Comparison of ENCODE assay signal across 8 mouse cellular contexts in genomic region chr15:101224977-101225376, GRCm38 (mm10). TPM values are rescaled to one million over a fixed set of nuclear protein-coding genes. Genes with fewer than 3 reads are reported as not detected.
DNase-seq lines count a peak whose midpoint lies in the region; ATAC-seq and TF ChIP-seq lines count a peak whose summit lies in the region.

No protein-coding gene starts in this region.

- DNase-seq in CD4-positive, CD25-positive, alpha-beta regulatory T cell, adult 2 months (ENCODE audit: low read depth, low spot score), result peak; percentile 62
- DNase-seq in hindbrain, embryonic 10.5 days (ENCODE audit: low spot score), result peak; percentile 33
- peak; percentile 58 for DNase-seq in naive thymus-derived CD4-positive, alpha-beta T cell, adult 2 months (ENCODE audit: low read depth)
- no peak for DNase-seq in right cerebral cortex, postnatal 4 days
- no peak for DNase-seq in adrenal gland, postnatal 10 days
- no peak for DNase-seq in left cerebral cortex, adult 9 months (ENCODE audit: low spot score in 2 of 2)

- TF ChIP-seq POLR2A in bone marrow macrophage, adult 2 months (IDR thresholded peaks at IDR 0.05; ENCODE audit: borderline replicate concordance, low read depth, low read length), result no peak

- peaks cover 17% of the 10 kb centered on the region for H3K36me3 ChIP-seq in hindbrain, embryonic 10.5 days
- H3K36me3 ChIP-seq in limb, embryonic 15.5 days, result peaks cover 13% of the 10 kb centered on the region

- no peak overlapping the region for H3K27ac ChIP-seq in bone marrow macrophage, adult 2 months (ENCODE audit: insufficient read depth, low read depth, low read length)
- H3K27ac ChIP-seq in hindbrain, embryonic 10.5 days, result peak overlapping the region; percentile 87
- peak overlapping the region; percentile 91 for H3K27ac ChIP-seq in limb, embryonic 15.5 days

- peak overlapping the region; percentile 87 for H3K4me2 ChIP-seq in limb, embryonic 15.5 days

- H3K9ac ChIP-seq in limb, embryonic 15.5 days, result peak overlapping the region; percentile 61

- peaks cover 18% of the 10 kb centered on the region for H3K4me1 ChIP-seq in bone marrow macrophage, adult 2 months (ENCODE audit: control insufficient read depth, insufficient read depth, low read length)
- peaks cover 79% of the 10 kb centered on the region for H3K4me1 ChIP-seq in hindbrain, embryonic 10.5 days (replicated peaks)
- H3K4me1 ChIP-seq in limb, embryonic 15.5 days, result peaks cover 86% of the 10 kb centered on the region

- ATAC-seq in limb, embryonic 15.5 days (ENCODE audit: insufficient number of reproducible peaks, low FRiP score, low TSS enrichment, low read depth), result no peak

- no peaks in the 10 kb centered on the region for H3K9me3 ChIP-seq in hindbrain, embryonic 10.5 days
- H3K9me3 ChIP-seq in limb, embryonic 15.5 days, result no peaks in the 10 kb centered on the region

- no peak for TF ChIP-seq CTCF in bone marrow macrophage, adult 2 months (IDR thresholded peaks at IDR 0.05; ENCODE audit: low read depth, low read length)

- peak overlapping the region; percentile 87 for H3K4me3 ChIP-seq in bone marrow macrophage, adult 2 months (ENCODE audit: insufficient read depth, low read length)
- peak overlapping the region; percentile 79 for H3K4me3 ChIP-seq in hindbrain, embryonic 10.5 days
- H3K4me3 ChIP-seq in limb, embryonic 15.5 days, result peak overlapping the region; percentile 78

- 3% methylated on average over 14 of the region's 14 CpGs for WGBS in hindbrain, embryonic 10.5 days
- WGBS in limb, embryonic 15.5 days, result 3% methylated on average over 14 of the region's 14 CpGs

- peaks cover 38% of the 10 kb centered on the region for H3K27me3 ChIP-seq in hindbrain, embryonic 10.5 days (ENCODE audit: insufficient read depth, poor library complexity, severe bottlenecking)
- no peaks in the 10 kb centered on the region for H3K27me3 ChIP-seq in limb, embryonic 15.5 days

RNA-seq across cellular contexts. Expression of gene Grasp, which starts 1.0 kb away (rescaled TPM):
- polyA plus RNA-seq in bone marrow macrophage, adult 2 months (2012; ENCODE audit: insufficient read depth, insufficient read length, missing spikeins), result 0.40 TPM in 1 of 2 replicates, not detected in the other
- 5.5 and 5.8 TPM in 2 replicates for polyA plus RNA-seq in hindbrain, embryonic 10.5 days (2016; fragmentation: Nextera tagmentation; extraction: Ambion mirVana)
- polyA plus RNA-seq in limb, embryonic 15.5 days (2015; fragmentation: Nextera tagmentation; extraction: Ambion mirVana), result 5.3 and 7.2 TPM in 2 replicates
- total RNA-seq in adrenal gland, postnatal 10 days (2021), result 10 to 100 TPM; 16.4 to 24.0 TPM

RNA-seq across cellular contexts. Expression of gene Nr4a1, which starts 29.1 kb away (rescaled TPM):
- polyA plus RNA-seq in bone marrow macrophage, adult 2 months (2012; ENCODE audit: insufficient read depth, insufficient read length, missing spikeins), result 8.8 and 8.9 TPM in 2 replicates
- 4.8 and 5.1 TPM in 2 replicates for polyA plus RNA-seq in hindbrain, embryonic 10.5 days (2016; fragmentation: Nextera tagmentation; extraction: Ambion mirVana)
- 14.7 and 18.4 TPM in 2 replicates for polyA plus RNA-seq in limb, embryonic 15.5 days (2015; fragmentation: Nextera tagmentation; extraction: Ambion mirVana)
- total RNA-seq in adrenal gland, postnatal 10 days (2021), result 100 to 1,000 TPM in 1 of 2 experiments, 10 to 100 TPM in 1; 95.8 to 589 TPM

RNA-seq across cellular contexts. Expression of gene Acvr1b, which starts 51.1 kb away (rescaled TPM):
- 20.2 and 22.3 TPM in 2 replicates for polyA plus RNA-seq in bone marrow macrophage, adult 2 months (2012; ENCODE audit: insufficient read depth, insufficient read length, missing spikeins)
- 6.3 and 10.9 TPM in 2 replicates for polyA plus RNA-seq in hindbrain, embryonic 10.5 days (2016; fragmentation: Nextera tagmentation; extraction: Ambion mirVana)
- polyA plus RNA-seq in limb, embryonic 15.5 days (2015; fragmentation: Nextera tagmentation; extraction: Ambion mirVana), result 8.4 and 10.9 TPM in 2 replicates
- total RNA-seq in adrenal gland, postnatal 10 days (2021), result 10 to 100 TPM; 10.8 to 13.4 TPM

RNA-seq across cellular contexts. Expression of gene Atg101, which starts 59.1 kb away (rescaled TPM):
- polyA plus RNA-seq in bone marrow macrophage, adult 2 months (2012; ENCODE audit: insufficient read depth, insufficient read length, missing spikeins), result 36.4 and 39.1 TPM in 2 replicates
- polyA plus RNA-seq in hindbrain, embryonic 10.5 days (2016; fragmentation: Nextera tagmentation; extraction: Ambion mirVana), result 79.0 and 82.1 TPM in 2 replicates
- 69.7 and 69.9 TPM in 2 replicates for polyA plus RNA-seq in limb, embryonic 15.5 days (2015; fragmentation: Nextera tagmentation; extraction: Ambion mirVana)
- 100 to 1,000 TPM in 1 of 2 experiments, 10 to 100 TPM in 1; 36.6 to 103 TPM for total RNA-seq in adrenal gland, postnatal 10 days (2021)

Comparison
In these comparisons a context has a peak if more than half of its experiments do, and no peak if none do; other contexts are left out.
1. DNase-seq: peak in CD4-positive, CD25-positive, alpha-beta regulatory T cell, adult 2 months (single experiment), hindbrain, embryonic 10.5 days (single experiment) and naive thymus-derived CD4-positive, alpha-beta T cell, adult 2 months (single experiment); none in right cerebral cortex, postnatal 4 days (single experiment), adrenal gland, postnatal 10 days (single experiment) and left cerebral cortex, adult 9 months (0 of 2).
2. Peak in every context shown above with its lines, with median percentiles within 50 percentile points of each other: H3K4me3 ChIP-seq.